Mouse (Mus musculus) urinary bladder, postnatal 0 days (tissue): ENCODE results near the gene Helz. TPM values are rescaled to one million over a fixed set of nuclear protein-coding genes. Genes with fewer than 3 reads are reported as not detected.

ENCODE experiments used
- microRNA-seq: library from miRNA; unstranded; fragments of <30 nt; microRNA quantifications from one replicate; pipeline ENCODE4, GENCODE M21; 2016
- polyA plus RNA-seq: library from polyadenylated mRNA; unstranded; fragments of >200 nt; fragmentation: Nextera tagmentation; extraction: Ambion mirVana; gene quantifications from 2 replicates; pipeline ENCODE4 v1.2.1, GENCODE M21; 2015

The Helz gene
- polyA plus RNA-seq = 6.4 TPM in 2 replicates

GRCm38 (mm10) chr11:107547351-107548203, at the start of gene Helz:
Helz (plus strand) TSS chr11:107547930.

GRCm38 (mm10) chr11:107716332-107716938, 168.7 kb downstream of the Helz start, which contains the start of gene Cacng1:
Cacng1 (minus strand) TSS chr11:107716522.

Small RNAs within 50 kb of the gene (microRNA-seq; reads per million reads assigned to microRNA genes)
- not detected for gene Mir6932

Other genes starting within 250 kb of the Helz start
- gene Pitpnc1, start 77.2 kb upstream of the Helz start, polyA plus RNA-seq = 3.7 and 4.6 TPM in 2 replicates
- gene Psmd12, start 68.4 kb upstream of the Helz start, polyA plus RNA-seq = 130 and 149 TPM in 2 replicates
- not detected in 2 replicates for gene Cacng1, start 168.6 kb downstream of the Helz start, polyA plus RNA-seq
- 0.08 TPM in 2 replicates for gene Cacng4, start 246.6 kb downstream of the Helz start, polyA plus RNA-seq